Mouse (Mus musculus): ENCODE data around the gene Bnip1.

The Bnip1 gene

DNA sequence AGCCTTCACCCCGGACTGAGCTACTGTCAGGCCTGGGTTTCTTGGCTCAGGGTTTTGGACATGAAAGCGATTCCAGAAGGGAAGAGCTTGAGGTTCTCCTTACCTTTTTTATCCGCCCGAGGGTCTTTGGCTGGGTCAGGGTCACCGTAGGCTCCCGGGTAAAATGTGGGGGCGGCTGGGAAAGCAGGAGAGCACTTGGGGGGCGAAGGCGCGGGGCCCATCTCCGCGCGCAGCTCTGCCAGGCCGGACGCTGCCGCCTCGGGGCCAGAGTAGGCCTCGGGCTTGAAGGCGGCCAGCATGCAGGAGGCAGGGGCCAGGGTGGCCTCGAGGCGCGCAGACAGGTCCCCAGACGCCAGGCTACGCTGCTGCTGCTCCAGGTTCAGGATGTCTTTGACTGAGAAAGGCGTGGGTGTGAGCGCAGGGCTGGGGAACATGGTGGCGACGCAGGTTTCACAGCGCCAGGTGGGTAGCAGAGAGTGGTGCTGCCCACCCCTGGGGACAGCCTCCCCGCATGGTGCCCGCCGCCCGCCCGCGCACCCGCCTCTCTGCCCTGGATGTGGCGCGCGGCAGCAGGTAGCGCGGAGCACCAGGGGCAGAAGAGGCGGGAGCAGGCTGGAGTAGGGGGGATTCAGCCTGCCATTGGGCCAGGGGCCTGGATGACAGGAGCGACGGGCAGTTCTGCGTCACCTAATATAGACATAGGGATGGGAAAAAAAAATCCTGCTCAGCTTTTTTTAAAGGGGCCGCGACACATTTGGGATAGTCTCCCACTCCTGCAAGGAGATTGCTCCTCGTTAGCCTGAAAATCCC lies 60.3 kb downstream of the Bnip1 start:
- DNase-seq (ENCODE audit: low read depth) = no peak

- no peak for DNase-seq (ENCODE audit: low read depth)
Measured at GRCm38 (mm10) chr17:26841981-26842380, 61.1 kb downstream of the Bnip1 start.

All from c-Kit-positive CD71-negative TER-119-negative erythroid progenitor cells, embryonic 14.5 days (primary cell).